Mouse (Mus musculus) testis, postnatal 10 days (tissue): ENCODE results near the gene Gtpbp8.

Experiments
- DNase-seq: peaks from one replicate; pipeline ENCODE4 v3.0.0; 2021; ENCODE audit warnings: low spot score

Gene Gtpbp8

DNA sequence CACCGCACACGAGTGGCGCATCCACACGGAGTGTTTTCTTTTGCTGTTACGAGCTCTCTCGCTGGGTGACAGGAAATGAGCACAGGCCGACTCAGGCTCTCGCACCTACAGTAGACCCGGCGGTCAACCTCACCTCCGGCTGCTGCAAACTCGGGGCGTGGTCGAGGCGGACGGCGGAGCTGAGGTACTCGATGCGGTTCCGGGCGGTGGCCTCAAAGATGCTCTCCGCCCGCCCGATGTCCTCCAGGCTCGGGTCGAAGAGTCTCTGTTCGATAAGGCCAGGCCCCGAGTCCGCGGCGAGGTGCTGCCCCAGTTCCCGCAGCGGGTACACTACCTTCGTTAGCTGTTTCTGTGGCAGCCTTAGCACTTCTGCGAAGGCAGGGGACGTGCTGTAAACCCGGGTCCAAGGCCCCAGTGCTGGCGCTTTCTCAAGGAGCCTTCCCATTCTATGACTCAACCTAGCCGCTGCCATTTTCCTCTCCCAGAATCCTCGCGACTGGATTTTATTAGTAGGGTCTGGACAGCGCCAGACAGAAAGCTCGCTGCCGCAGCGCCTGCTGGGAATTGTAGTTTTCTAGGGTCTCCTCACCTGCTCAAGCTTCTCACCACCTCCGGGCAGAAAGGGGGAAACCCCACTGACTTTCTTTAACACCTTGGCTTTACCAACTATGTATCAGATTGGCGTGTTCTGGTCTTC, at the start of gene Gtpbp8:
Gene Gtpbp8 (minus strand): TSS at position 498 of the 697 bp plus-strand sequence.
- DNase-seq, result peak; percentile 83

DNA sequence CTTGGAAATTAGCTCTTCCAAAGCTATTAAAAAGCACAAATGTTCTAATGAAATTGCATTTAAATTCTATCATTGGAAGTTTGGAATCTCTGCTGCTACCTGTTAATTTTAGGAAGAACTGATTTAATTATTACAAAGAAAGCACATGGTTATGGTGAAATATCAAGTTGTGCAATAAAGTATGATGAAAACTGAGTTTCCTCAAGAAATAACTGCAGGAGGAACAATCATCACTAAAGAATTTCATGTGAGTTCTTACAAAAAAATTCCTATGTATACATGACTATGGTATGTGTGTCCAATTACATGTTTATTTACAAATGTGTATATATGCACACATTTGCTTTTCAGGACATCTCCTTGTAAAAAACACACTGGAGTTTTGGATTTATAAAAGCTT, 48.3 kb upstream of the Gtpbp8 start:
- DNase-seq, result no peak

DNA sequence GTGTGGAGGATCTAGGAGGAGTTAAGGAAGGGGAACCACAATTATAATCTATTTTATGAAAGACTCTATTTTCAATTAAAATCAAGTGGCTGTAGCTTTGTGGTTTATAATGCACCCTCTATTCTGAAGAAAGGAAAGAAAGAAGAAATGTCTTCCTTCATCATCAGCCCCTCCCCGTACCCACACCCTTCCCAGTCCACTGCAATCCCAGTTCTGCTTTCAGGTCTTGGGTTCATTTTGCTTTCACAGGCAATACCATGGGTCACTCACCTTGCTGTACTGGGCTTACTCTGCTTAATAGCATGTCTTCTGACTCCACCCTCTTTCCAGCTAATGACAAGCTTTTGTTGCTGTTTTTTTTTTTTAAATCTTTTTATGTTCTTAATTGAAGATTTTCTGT, 40.8 kb upstream of the Gtpbp8 start:
- DNase-seq, result no peak

DNA sequence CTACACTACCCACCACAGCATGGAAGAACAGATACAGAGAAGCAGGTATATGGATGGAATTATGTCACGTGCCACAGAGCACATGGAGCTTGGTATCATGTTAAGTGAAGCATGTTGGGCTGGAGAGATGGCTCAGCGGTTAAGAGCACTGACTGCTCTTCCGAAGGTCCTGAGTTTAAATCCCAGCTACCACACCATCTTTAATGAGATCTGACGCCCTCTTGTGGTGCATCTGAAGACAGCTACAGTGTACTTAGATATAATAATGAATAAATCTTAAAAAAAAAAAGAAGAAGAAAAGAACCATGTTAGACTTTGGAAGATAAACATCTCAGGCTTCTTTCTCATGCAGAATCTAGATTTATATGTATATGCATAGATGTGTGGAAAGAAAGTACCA, 34.6 kb upstream of the Gtpbp8 start:
- no peak for DNase-seq

DNA sequence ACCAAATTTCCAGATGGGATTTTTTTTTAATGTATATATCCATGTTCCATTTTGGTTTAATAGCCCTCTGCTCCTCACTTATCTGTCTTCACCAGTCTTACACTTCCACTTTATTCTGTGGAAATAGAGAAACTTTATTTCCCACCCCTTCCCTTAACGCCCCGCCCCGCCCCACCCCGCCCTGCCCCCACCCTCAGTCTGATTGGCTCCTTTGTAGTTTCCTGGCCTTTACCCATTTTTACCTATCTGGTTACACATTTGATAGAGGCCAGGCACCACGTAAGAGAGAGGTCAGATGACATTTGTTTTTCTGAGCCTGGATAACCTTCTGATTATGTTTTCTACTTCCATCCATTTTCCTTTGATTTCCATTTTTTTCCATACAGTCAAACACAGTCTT, 33.3 kb upstream of the Gtpbp8 start:
- DNase-seq, result no peak

DNA sequence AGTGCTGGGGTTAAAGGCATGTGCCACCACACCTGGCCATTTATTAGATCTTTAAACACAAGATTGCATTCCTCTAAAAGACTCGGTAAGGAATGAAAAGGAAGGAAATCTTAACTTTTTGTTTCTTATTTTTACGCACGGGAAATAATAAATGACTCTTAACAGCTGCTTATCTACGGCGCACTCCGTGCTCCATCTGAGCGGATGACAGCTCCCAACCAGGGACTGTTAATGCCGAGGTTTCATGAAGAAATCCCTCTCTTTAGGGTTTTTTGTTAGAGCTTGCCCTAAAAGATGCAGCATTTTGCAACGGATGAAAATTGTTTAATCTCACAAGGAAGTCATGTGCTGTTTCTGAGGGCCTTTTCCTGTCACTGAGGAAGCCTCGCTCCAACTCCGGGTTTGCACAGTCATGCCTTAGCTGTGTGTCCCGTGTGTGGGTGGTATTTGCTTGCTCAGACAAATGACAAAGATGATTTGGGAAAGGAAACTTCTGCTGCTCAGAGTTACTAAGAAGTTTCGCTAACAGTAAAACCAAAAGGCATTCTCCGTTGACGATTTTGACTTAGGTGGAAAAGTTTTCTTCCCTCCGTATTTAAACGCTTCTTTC, 32.5 kb upstream of the Gtpbp8 start:
- no peak for DNase-seq

DNA sequence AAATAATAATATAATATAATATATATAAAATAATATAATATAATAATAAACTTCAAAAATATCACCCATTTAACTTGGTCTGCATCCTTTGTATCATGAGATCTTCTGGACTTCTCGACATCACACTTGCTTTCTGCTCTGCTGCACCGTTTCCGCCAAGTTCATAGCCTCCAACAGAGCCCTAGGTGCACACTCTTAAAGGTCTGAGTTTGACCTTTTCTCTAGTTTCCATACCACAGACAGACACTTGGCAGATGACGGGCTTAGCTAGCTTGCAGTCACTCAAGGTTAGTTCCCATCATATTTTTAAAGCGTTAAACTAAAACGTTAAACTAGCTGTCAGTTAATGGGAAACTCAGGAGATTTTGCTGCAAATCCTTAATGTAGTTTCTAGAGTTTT, 28.0 kb upstream of the Gtpbp8 start:
- DNase-seq, result no peak

DNA sequence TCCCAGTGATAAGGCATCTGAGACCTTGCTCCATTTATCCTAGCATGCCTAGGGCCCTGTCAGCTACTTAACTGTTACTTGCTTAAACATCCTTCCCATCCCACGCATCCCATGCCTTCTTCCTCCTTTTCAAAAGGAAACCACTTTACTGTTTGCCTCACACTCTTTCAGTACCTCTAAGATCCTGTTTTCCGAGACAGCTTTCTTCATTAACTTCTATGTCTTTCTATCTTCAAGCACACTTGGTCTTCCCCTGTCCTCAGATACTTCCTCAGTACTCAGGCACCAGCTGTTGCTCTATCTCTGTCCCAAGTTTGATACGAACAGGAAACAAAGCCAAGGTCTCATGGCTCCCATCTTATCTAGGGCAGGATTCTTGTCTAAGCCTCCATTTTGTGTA, 27.5 kb upstream of the Gtpbp8 start:
- DNase-seq, result no peak

DNA sequence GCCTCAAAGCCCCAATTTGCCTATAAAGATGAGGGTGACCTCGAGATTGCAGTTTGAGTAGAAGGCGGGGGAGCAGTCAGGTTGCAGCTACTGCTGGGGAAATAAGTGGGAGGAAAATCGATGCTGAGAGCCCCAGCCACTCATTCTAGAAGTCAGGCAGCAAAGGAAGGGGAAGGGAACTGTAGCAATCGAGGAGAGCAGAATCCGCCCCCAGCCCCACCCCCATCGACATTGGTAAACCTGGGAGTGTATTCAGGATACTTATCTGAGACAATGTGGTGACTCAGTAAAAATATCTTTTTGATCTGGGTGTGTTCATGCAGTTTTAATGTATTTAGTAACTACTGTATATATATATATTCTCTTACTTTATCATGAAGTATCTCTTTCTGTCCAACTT, 26.4 kb upstream of the Gtpbp8 start:
- no peak for DNase-seq

DNA sequence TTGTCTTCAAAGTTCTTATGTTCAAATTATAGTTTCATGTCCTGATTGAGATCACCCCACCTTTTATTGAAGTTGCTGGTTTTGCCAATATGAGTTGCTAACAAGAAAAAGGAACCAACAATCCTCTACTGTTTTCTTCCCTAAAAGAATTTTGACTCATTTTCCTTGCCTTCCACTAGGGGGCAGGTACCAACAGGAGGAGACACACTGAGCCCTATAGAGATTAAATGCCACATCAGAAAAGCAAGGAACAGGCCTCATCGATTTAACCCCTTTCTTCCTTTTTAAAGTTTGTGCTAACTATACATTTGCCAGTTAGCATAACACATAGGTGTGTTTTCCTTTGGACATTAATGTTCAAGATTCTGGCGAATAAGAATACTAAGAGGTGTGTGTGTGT, 21.8 kb upstream of the Gtpbp8 start:
- DNase-seq, result no peak

DNA sequence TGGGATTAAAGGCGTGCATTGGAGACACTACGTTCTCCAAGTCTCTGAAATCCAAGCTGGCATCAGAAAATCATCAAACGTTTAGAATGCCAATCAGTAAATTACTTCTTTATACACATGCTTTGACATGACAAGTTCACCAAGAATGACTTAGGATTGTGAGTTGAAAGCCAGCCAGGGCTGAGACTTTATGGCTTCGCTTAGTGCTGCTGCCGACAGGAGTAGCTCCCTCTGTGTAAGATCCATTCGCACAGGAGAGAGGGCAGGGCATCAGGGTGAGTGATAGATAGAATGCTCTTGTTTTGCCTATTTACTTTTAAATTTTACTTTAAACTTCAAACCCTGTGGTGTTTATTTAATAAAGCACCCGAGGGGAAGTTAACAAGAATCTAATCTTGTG, 21.3 kb upstream of the Gtpbp8 start:
- DNase-seq, result no peak

DNA sequence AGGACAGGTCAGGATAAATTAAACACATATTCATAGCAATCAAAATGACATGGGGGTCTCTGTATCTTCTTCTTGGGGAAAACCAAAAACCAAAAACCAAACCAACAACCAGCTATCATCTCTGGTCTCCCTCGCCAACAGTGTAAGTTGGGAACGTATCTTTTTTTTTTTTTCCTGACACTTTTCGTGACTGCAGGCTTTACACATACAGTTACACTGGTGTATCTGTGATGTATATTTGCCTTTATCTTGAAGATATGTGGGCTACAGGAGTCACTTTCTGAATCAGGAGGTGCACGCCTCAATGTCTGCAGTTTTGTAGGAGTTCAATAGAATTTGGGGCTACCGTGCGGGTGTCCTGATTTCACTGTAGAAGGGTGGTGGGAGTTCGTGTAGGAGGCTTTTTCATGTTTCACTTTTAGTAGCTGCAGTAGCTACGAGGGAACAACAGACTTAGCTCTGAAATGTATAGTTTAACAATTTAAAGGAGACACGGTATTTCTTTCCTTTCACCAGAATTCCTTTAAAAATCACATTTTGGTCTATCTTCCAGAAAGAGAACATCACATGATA, 20.2 kb upstream of the Gtpbp8 start:
- no peak for DNase-seq

DNA sequence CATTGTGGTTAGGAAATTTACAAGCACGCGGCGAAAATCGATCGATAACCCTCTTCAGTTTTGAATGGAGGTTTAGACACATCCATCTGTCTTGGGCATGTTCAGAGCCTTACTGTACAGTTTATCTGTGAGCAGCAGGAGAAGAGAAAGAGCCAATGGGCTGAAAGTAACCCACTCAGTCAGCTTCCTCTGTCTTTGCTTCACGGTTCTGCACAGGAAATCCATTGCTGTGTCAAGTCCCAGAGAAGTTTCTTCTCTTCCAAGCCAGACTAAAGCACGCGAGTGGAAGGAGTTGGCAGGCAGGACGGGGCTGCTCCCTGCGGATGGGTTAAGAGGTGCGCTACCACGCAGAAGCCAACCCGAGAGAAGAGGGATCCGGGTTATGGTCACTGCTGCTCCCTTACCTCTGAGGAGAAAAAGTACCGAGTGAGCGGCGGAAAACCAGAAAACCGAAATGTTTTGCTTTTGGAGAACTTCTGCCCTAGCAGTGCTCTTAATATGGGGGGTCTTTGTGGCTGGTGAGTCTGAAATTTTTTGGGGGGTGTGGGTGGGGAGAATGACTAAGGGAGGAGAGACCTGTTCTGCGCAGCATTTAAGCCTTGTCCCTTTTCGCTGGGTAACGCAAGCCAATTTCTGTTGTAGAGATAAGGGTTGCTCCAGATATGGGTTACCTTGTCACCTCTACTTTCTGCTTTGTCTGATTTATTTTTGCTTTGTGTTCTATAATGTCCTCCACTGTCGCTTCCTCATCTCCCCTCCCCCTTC, 19.6 kb upstream of the Gtpbp8 start, which contains the start of gene Cd200r1:
Gene Cd200r1 (plus strand): TSS at position 182 of the 765 bp plus-strand sequence.
- no peak for DNase-seq

DNA sequence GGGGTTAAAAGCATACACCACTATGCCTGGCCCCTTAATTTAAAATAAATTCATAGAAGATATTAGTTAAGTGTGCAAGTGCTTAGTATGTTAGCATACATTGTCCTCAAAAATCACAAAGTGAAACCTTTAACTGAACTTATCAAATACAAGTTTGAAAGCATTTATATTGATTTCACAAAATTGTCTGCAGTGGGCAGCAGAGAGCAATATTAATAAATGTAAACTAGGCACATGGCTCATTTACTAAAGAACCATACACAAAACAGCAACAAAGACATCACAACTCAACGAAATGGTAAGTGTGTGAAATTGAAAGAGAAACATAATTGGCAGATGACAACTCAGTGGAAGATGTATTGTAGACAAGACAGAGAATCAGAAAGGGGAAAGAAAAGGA, 15.6 kb upstream of the Gtpbp8 start:
- no peak for DNase-seq

DNA sequence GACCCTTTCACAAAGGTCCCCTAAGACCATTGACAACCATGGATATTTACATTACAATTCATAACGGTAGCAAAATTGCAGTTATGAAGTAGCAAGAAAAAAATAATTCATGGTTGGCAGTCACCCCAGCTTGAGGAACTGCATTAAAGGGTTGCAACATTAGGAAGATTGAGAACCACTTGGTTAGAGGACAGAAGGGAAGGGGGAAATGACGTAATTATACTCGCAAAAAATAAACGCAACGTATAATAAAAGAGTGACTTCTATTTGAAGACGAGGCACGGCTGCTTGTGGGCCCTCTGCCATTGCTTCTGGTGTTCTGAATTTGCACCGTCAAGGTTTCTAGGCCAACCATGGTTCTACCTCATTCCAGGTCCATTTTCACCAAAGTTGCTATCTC, 11.5 kb upstream of the Gtpbp8 start:
- no peak for DNase-seq

DNA sequence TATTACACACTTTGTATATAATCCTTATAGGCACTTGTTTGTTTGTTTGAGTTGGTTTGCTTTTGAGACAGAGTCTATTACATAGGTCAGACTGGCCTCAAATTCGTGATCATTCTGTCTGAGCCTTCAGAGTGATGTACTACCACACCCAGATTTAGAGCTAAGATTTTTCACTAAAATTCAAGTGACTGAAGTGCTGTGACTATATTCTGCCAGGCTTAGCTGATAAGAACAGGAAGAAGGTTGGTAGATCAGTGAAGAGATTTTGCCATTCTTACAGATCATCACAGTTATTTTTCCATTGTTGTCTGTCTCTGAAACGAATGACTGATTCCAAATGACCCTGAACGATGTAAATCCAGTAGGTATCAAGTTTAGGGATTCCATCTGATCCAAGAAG, 1.8 kb upstream of the Gtpbp8 start:
- DNase-seq, result no peak

DNA sequence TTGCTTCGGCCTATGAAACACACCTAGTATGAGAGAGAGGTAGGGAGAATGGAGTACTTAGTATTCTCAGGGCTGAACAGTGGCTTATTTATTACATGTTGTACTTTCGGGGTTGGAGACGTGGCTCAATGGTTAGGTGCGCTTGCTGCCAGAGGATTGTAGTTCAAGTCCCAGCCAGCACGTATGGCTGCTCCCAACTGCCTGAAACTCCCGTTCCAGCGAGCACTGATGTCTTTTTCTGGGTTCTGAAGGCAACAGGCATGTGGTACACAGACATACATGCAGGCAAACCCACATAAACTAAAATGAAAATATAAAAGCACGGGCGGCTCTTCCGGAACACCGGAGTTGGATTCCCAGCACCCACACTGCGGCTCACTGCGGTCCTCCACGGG, 695 bp downstream of the Gtpbp8 start:
- DNase-seq, result no peak

DNA sequence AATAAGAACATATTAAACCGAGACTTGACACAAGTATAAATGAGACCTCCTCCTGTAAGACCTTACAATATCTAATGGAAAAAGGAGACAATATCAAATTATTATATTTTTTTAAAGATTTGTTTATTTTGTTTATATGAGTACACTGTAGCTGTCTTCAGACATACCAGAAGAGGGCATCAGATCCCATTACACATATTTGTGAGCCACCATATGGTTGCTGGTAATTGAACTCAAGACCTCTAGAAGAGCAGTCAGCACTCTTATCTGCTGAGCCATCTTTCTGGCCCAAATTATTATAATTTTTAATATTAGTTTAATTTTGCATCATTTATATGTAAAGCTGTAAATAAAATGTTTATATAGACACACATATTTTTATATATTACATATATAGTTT, 3.4 kb downstream of the Gtpbp8 start:
- no peak for DNase-seq

DNA sequence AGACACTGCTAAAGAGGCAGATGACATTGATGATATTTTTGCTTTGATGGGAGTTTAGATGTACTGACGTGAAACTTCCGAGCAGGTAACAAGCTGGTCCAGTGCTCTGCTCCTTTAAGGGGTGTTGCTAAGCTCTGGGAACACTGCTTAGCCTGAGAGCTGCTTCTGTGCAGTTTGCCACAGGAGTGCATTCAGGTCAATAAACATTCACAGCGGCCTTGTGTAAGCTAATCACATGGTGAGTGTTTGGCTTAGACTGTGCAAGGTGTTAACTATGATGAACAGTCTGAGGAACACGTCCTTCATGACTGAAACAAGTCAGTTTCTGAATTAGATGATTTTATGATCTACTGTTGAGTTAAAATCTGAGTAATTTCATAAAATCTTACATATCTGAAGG, 10.0 kb downstream of the Gtpbp8 start:
- DNase-seq, result no peak

DNA sequence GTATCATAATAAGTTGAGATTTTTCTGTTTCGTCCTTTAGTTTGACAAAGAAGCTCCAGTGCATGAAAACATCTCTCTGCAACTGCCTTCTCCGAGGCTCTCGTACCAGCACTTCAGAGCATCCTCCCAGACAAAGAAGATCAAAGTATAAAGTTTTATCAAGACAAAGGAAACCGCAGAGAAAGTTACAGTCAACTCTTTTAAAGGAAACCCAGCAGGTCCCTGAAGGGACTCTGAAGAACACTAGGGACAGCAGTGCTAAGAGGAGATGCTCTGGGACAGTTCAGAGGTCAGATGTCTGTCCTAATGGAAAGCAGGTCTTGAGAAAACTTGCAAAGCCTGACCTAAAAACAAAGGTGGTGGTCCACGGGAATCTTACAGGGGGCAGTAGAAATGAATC, 10.5 kb downstream of the Gtpbp8 start:
- no peak for DNase-seq

DNA sequence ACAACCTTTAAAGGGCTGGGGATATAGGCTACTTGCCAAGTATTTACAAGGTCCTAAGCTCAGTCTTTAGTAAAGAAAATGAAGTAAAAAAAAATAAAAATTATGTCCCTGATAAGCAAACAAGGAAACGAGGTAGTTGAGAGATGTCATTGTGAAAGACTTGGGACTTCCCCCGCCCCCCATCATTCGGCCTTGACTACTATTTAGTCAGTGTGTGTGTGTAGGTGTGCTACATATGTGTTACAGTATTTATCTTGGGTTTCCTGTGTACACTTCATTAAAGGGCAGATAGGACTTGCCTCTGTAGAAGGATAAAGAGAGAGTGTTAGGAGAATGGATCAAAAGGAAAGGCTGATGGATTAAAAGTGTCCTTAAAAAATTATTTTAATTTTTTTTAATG, 12.1 kb downstream of the Gtpbp8 start:
- DNase-seq, result no peak

DNA sequence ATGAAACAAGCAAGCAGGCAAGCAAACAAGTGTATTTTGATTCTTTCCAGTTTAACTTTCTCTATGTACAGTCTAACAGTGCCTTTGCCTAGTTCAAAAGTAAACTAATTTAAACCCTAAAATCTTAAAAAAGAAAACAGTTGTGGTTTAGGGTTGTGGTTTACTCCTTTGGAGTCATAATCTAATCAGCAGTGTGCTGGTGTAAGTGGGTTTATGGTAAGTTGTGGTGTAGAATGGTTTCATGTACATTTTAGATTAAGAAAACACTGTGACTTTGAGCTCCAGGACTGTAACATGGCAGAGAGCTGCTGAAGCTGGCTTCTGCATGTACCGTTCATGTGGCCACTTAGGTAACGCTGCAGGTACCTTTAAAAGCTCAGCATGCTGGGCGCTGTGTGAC, 18.6 kb downstream of the Gtpbp8 start:
- no peak for DNase-seq
